Mouse (Mus musculus) E14TG2a.4 (cell line): ENCODE results near the gene Anln.

Experiments
- CTCF ChIP-seq: conservative IDR thresholded peaks from 2 replicates; pipeline ENCODE4 v1.5.1; 2014; ENCODE audit warnings: low read length
- NANOG ChIP-seq: IDR thresholded peaks from 2 replicates; pipeline ENCODE4 v1.6.1; 2014; ENCODE audit warnings: borderline replicate concordance, low read length, mixed read lengths
- POU5F1 ChIP-seq: IDR thresholded peaks from 2 replicates; pipeline ENCODE4 v1.6.1; 2014; ENCODE audit warnings: low read length, borderline replicate concordance

DNA sequence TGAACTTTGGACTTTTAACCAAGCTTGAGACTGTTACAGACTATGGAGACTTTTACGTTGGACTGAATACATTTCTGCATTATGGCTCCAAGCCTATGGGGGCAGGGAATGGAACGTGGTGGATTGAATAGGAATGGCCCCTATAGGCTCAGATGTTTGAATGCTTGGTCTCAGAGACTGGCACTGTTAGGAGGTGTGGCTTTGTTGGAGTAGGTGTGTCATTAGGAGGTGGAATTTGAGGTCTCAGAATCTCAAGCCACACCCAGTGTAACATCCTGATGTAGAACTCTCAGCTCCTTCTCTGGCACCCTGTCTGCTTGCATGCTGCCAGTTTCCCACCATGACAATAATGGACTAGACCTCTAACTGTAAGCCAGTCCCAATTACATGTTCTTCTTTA lies 44.2 kb upstream of the Anln start:
- no peak for TF ChIP-seq CTCF
- no peak for TF ChIP-seq NANOG
- TF ChIP-seq POU5F1, result no peak
